Mouse (Mus musculus): ENCODE results near the gene Gm3618.
"Not testable (repeated sequence)": the region's sequence is repeated elsewhere in the genome, so short reads cannot be mapped to it uniquely, and the experiment has no call there.

GRCm38 (mm10) chr14:6286931-6287715, 56.4 kb downstream of the Gm3618 start, which contains the start of gene Gm3411:
- TF ChIP-seq POLR2A, CTCF (IDR thresholded peaks at IDR 0.05; ENCODE audit: extremely low read depth, insufficient read depth, low read length): not testable (repeated sequence)
